Mouse (Mus musculus): Measurements from ENCODE around the gene Irf6. TPM values are rescaled to one million over a fixed set of nuclear protein-coding genes. Genes with fewer than 3 reads are reported as not detected.

The Irf6 gene
- total RNA-seq, 1 experiment = 3.6 TPM

GRCm38 (mm10) chr1:193128055-193128454 lies 24.9 kb upstream of the Irf6 start:
- TF ChIP-seq CHD2 (IDR thresholded peaks at IDR 0.05; ENCODE audit: low read depth, low read length) (no peak), ZNF384 (IDR thresholded peaks at IDR 0.05; ENCODE audit: low read depth, low read length) (no peak), HCFC1 (IDR thresholded peaks at IDR 0.05; ENCODE audit: borderline replicate concordance, insufficient read depth, low read length) (no peak), ZC3H11A (IDR thresholded peaks at IDR 0.05; ENCODE audit: borderline replicate concordance, low read depth, low read length) (no peak)
- no peak for DNase-seq (ENCODE audit: low read depth, low spot score)
- in situ Hi-C loops (cut with MboI; ENCODE audit: low sequenced_read_pairs in 2 of 2, unreplicated experiment in 2 of 2) = no loop called here
- Histone ChIP-seq H3K9me3 (ENCODE audit: control insufficient read depth, insufficient read depth, low read depth, low read length) (no peaks in the 10 kb centered on the region), H3K27ac (ENCODE audit: insufficient read depth, low read depth, low read length, poor library complexity, severe bottlenecking) (no peak overlapping the region), H3K36me3 (ENCODE audit: control insufficient read depth, insufficient read depth, low read length, poor library complexity, severe bottlenecking) (peaks cover 23% of the 10 kb centered on the region), H3K4me3 (ENCODE audit: insufficient read depth in 1 of 2, low read depth in 1 of 2, low read length in 2 of 2, poor library complexity in 1 of 2, severe bottlenecking in 1 of 2) (no peak overlapping the region), H3K9ac (ENCODE audit: insufficient read depth, low read depth, low read length, poor library complexity, severe bottlenecking) (no peak overlapping the region), H3K4me1 (ENCODE audit: control insufficient read depth in 2 of 2, insufficient read depth in 2 of 2, low read length in 2 of 2, poor library complexity in 1 of 2) (peaks cover 0 to 2% of the 10 kb centered on the region in 2 experiments; a peak in 3 of 4 replicates)

GRCm38 (mm10) chr1:193129321-193129720 lies 23.6 kb upstream of the Irf6 start:
- in situ Hi-C loops (cut with MboI; ENCODE audit: low sequenced_read_pairs in 2 of 2, unreplicated experiment in 2 of 2) = no loop called here
- peaks cover 0 to 2% of the 10 kb centered on the region in 2 experiments; a peak in 3 of 4 replicates for H3K4me1 ChIP-seq (ENCODE audit: control insufficient read depth in 2 of 2, insufficient read depth in 2 of 2, low read length in 2 of 2, poor library complexity in 1 of 2)
- no peak overlapping the region for H3K27ac ChIP-seq (ENCODE audit: insufficient read depth, low read depth, low read length, poor library complexity, severe bottlenecking)

GRCm38 (mm10) chr1:193129786-193130455 lies 23.0 kb upstream of the Irf6 start, which contains the start of gene Diexf:
Gene Diexf, minus strand, starts transcription at chr1:193130272.
- Histone ChIP-seq H3K27ac (ENCODE audit: insufficient read depth, low read depth, low read length, poor library complexity, severe bottlenecking) (peak within 1 kb of the TSS; percentile 4; the same call in 1 of the 2 replicates), H3K9me3 (ENCODE audit: control insufficient read depth, insufficient read depth, low read depth, low read length) (no peaks in the 10 kb centered on the region), H3K4me3 (ENCODE audit: insufficient read depth in 1 of 2, low read depth in 1 of 2, low read length in 2 of 2, poor library complexity in 1 of 2, severe bottlenecking in 1 of 2) (peak within 1 kb of the TSS; percentile 91 to 97), H3K4me1 (ENCODE audit: control insufficient read depth in 2 of 2, insufficient read depth in 2 of 2, low read length in 2 of 2, poor library complexity in 1 of 2) (peaks cover 0 to 2% of the 10 kb centered on the region in 2 experiments; a peak in 3 of 4 replicates), H3K9ac (ENCODE audit: insufficient read depth, low read depth, low read length, poor library complexity, severe bottlenecking) (peak within 1 kb of the TSS; percentile 95), H3K36me3 (ENCODE audit: control insufficient read depth, insufficient read depth, low read length, poor library complexity, severe bottlenecking) (peaks cover 13% of the 10 kb centered on the region; the same call in 1 of the 2 replicates)
- peak; percentile 99 for DNase-seq (ENCODE audit: low read depth, low spot score)
- TF ChIP-seq ZNF384 (IDR thresholded peaks at IDR 0.05; ENCODE audit: low read depth, low read length) (peak; percentile 82), ZC3H11A (IDR thresholded peaks at IDR 0.05; ENCODE audit: borderline replicate concordance, low read depth, low read length) (no peak), HCFC1 (IDR thresholded peaks at IDR 0.05; ENCODE audit: borderline replicate concordance, insufficient read depth, low read length) (peak; percentile 74; the same call in 1 of the 2 replicates), CHD2 (IDR thresholded peaks at IDR 0.05; ENCODE audit: low read depth, low read length) (no peak), MAFK (IDR thresholded peaks at IDR 0.05; ENCODE audit: insufficient read depth, low read depth, low read length) (no peak)
- in situ Hi-C loops (cut with MboI; ENCODE audit: low sequenced_read_pairs in 2 of 2, unreplicated experiment in 2 of 2) = no loop called here

More at GRCm38 (mm10) chr1:193129321-193129720, 23.6 kb upstream of the Irf6 start:
- peaks cover 15% of the 10 kb centered on the region; the same call in 1 of the 2 replicates for H3K36me3 ChIP-seq (ENCODE audit: control insufficient read depth, insufficient read depth, low read length, poor library complexity, severe bottlenecking)
- H3K9ac ChIP-seq (ENCODE audit: insufficient read depth, low read depth, low read length, poor library complexity, severe bottlenecking) = peak overlapping the region; percentile 95; the same call in 1 of the 2 replicates
- DNase-seq (ENCODE audit: low read depth, low spot score) = no peak
- H3K9me3 ChIP-seq (ENCODE audit: control insufficient read depth, insufficient read depth, low read depth, low read length) = no peaks in the 10 kb centered on the region
- peak overlapping the region; percentile 91 to 97 for H3K4me3 ChIP-seq (ENCODE audit: insufficient read depth in 1 of 2, low read depth in 1 of 2, low read length in 2 of 2, poor library complexity in 1 of 2, severe bottlenecking in 1 of 2)
- TF ChIP-seq MAFK (IDR thresholded peaks at IDR 0.05; ENCODE audit: insufficient read depth, low read depth, low read length) (no peak), ZC3H11A (IDR thresholded peaks at IDR 0.05; ENCODE audit: borderline replicate concordance, low read depth, low read length) (no peak), CHD2 (IDR thresholded peaks at IDR 0.05; ENCODE audit: low read depth, low read length) (no peak), HCFC1 (IDR thresholded peaks at IDR 0.05; ENCODE audit: borderline replicate concordance, insufficient read depth, low read length) (no peak), ZNF384 (IDR thresholded peaks at IDR 0.05; ENCODE audit: low read depth, low read length) (no peak)

GRCm38 (mm10) chr1:193130456-193130825 lies 22.5 kb upstream of the Irf6 start:
- H3K9ac ChIP-seq (ENCODE audit: insufficient read depth, low read depth, low read length, poor library complexity, severe bottlenecking) = peak overlapping the region; percentile 66
- peaks cover 0 to 2% of the 10 kb centered on the region in 2 experiments; a peak in 3 of 4 replicates for H3K4me1 ChIP-seq (ENCODE audit: control insufficient read depth in 2 of 2, insufficient read depth in 2 of 2, low read length in 2 of 2, poor library complexity in 1 of 2)
- H3K4me3 ChIP-seq (ENCODE audit: insufficient read depth in 1 of 2, low read depth in 1 of 2, low read length in 2 of 2, poor library complexity in 1 of 2, severe bottlenecking in 1 of 2) = peak overlapping the region; percentile 44 to 97
- H3K9me3 ChIP-seq (ENCODE audit: control insufficient read depth, insufficient read depth, low read depth, low read length) = no peaks in the 10 kb centered on the region
- H3K27ac ChIP-seq (ENCODE audit: insufficient read depth, low read depth, low read length, poor library complexity, severe bottlenecking) = no peak overlapping the region
- DNase-seq (ENCODE audit: low read depth, low spot score) = no peak
- in situ Hi-C loops (cut with MboI; ENCODE audit: low sequenced_read_pairs in 2 of 2, unreplicated experiment in 2 of 2) = no loop called here
- no peak for TF ChIP-seq MAFK (IDR thresholded peaks at IDR 0.05; ENCODE audit: insufficient read depth, low read depth, low read length)
- TF ChIP-seq CHD2 (IDR thresholded peaks at IDR 0.05; ENCODE audit: low read depth, low read length) = no peak
- TF ChIP-seq HCFC1 (IDR thresholded peaks at IDR 0.05; ENCODE audit: borderline replicate concordance, insufficient read depth, low read length) = no peak
- no peak for TF ChIP-seq ZC3H11A (IDR thresholded peaks at IDR 0.05; ENCODE audit: borderline replicate concordance, low read depth, low read length)
- no peak for TF ChIP-seq ZNF384 (IDR thresholded peaks at IDR 0.05; ENCODE audit: low read depth, low read length)
- H3K36me3 ChIP-seq (ENCODE audit: control insufficient read depth, insufficient read depth, low read length, poor library complexity, severe bottlenecking) = peaks cover 13% of the 10 kb centered on the region; the same call in 1 of the 2 replicates

All from ES-E14 (cell line).